Mouse (Mus musculus) naive thymus-derived CD4-positive, alpha-beta T cell, adult 2 months (primary cell): Measurements from ENCODE around the gene Stard7.

Experiments
- DNase-seq: peaks from one replicate; pipeline ENCODE4 v3.0.0-alpha.2; 2011; ENCODE audit warnings: low read depth

Gene Stard7

GRCm38 (mm10) chr2:127275551-127276320 is 5.7 kb downstream of the Stard7 start:
- no peak for DNase-seq

- DNase-seq = no peak
Measured at GRCm38 (mm10) chr2:127278162-127278561, 8.1 kb downstream of the Stard7 start.

DNA sequence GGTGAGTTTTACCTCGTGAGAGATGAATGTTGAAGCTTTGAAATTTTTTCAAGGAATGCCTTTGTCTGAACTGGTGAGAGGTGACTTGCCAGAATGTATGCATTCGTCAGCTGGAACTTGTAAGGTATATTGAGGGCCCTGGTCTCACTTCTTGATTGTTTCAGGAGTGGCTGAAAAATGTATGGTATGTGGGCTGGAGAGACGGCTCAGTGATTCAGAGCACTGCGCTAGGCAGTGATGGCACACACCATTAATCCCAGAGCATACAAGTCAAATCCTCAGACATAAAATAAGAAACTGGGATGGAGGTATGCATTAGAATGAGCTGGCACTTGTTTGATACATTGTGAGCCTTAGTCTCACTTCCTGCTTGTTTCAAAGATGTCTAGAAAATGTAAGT is 22.2 kb downstream of the Stard7 start:
- DNase-seq = no peak

DNA sequence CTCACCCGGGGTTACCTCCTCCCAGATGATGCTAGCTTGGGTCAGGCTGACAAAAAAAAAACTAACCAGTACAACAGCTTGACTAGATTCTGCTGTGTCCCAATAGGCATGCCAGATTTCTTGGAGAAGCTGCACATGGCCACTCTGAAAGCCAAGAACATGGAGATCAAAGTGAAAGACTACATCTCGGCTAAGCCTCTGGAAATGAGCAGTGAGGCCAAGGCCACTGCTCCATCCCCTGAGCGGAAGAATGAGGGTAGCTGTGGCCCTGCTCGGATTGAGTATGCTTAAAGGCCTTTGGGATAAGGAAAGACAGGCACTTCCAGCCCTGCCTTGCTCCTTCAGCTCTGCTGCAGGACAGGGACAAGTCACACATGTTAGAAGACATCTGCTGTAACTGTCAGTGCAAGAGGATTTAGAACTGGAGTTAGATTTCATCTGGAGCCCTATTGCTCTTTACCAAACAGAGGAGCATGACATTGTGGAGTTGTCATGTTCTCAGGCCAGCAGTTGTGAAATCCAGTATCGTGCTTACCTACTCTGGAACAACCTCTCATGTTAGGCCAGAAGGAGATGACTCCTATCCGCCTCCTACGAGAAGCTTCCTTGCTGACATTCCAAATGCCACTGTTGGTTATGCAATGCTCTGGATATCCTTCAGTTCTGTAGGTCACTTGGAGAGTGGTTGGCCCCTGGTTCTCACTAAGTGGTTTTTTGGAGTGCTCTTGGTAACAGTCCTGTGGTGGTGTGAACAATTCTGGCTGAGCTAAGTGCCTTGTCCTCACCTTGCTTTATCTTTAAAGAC is 27.2 kb downstream of the Stard7 start:
- no peak for DNase-seq

DNA sequence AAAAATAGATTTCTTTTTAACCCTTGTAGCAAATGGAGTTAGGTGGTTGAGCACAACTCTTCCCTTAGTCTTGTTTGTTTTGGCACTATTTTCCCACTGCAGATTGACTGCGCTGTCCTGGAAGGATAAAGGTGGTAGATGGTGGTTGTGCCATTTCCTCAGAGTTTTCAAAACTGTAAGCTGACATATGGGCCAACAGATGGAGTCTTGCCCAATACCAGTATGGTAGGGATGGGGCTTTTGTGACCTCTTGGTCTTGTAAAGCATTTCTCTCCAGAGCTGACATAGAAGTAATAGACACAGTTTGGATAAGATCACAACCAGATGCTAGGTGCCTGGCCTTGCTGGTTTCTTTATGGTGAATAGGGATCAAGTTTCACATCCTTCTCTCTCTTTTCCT is 28.0 kb downstream of the Stard7 start:
- DNase-seq = no peak

DNA sequence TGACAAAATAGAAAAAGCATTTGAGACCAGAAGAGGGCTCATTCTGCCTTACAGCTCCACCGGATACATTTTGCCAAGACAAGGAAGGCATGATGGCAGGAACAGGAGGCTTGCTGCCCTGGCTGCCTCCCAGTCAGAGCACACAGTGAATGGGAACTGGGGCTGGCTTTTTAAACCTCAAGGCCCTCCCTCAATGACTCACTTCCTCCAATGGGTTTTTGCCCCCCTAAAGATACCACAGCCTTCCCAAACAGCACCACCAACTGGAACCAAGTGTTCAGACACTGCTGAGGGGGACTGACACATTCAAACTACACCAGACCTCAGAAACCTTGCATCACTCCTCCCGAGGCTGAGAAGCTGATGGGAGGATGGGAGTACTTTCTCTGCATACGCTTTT is 30.7 kb downstream of the Stard7 start:
- DNase-seq = peak; percentile 29

DNA sequence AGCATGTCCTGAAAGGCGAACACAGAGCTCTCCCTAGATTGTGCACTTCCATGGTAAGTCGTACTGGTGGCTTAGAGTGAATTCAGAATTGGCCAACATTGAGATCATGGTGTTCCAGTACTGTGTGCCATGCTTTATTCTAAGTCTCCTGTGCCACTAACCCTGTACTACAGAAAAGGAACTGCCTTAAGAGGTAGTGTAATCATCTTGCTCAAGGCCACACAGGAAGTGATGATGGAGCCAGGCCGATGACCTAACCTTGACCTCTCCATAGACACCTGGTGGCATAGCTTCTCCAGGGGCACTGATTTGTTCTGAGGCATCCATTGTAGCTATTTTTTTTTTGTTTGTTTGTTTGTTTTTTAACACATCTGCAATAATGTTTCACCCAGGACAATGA is 31.9 kb downstream of the Stard7 start:
- peak; percentile 12 for DNase-seq

DNA sequence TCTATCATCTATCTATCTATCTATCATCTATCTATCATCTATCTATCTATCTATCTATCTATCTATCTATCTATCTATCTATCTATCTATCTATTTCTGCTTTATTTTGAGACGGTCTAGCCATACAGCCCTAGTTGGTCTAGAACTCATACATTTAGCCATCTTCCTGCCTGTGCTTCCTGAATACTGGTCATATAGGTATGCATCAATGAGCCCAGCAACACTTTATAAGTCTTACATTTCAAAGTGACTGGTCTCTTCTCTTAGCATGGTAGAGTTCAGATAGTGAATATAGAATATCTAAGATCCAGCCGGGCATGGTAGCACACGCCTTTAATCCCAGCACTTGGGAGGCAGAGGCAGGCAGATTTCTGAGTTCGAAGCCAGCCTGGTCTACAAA is 34.2 kb downstream of the Stard7 start:
- DNase-seq = peak; percentile 12

DNA sequence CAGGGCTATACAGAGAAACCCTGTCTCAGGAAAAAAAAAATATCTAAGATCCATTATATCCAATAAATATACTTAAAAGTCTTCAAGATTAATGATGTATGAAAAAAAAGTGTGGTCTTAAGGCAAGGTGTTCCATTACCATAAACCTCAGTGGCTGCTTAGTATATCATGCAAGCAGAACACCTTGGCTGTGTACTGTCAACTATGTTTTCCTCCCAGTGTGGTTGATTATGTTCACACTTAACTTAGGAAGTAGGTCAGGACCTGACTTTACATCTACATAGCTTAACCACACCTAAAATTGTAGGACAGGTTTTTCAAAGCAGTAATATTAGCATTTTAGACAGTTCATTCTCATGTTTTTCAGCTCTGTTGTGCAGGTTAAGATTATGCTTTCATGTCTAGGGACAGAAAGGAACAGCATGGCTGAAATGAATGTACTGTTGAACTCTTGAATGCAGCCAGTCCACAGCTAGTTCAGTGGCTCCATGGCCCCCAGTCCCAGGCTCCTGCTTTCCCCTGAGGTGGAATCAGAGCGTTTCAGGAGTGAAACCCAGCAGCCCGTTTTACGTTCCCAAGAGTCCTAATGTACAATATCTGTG is 34.7 kb downstream of the Stard7 start:
- peak; percentile 17 for DNase-seq

GRCm38 (mm10) chr2:127306123-127306522 is 36.1 kb downstream of the Stard7 start:
- DNase-seq = peak; percentile 71

DNA sequence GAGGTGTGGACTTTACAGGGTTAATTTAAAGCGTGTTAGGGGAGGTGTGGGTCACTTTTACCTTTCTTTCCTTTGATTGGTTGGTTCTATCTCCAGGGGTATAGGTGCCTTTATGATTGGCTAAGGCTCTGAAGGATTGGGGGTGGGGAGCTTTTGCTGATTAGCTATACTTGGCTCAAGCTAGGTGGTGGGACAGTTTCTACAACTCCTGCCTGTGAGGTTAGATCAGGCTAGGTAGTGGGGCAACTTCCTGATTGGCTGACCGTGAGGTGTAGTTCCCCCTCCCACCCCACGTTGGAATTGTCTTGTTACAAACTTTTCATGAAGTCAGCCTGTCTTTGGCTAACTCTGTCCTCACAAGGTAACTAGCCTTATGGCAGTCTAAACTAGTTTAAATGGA is 37.2 kb downstream of the Stard7 start:
- peak; percentile 22 for DNase-seq

DNA sequence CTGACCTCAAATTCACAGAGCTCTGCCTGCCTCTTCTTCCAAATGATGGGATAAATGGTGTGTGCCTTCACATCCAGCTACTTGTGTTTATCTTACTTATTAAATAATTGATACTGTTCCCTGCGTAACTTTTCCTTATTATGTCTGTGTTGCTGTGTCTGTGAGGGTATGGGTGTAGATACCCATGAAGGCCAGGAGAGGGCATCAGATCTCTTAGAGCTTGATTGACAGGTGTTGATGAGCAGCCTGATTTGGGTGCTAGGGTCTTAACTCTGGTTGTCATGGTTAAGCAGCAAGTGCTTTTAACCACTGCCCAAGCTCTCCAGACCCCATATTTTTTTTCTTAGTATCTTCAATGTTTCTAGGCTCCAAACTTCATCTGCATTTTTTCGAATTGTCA is 38.6 kb downstream of the Stard7 start:
- peak; percentile 79 for DNase-seq

DNA sequence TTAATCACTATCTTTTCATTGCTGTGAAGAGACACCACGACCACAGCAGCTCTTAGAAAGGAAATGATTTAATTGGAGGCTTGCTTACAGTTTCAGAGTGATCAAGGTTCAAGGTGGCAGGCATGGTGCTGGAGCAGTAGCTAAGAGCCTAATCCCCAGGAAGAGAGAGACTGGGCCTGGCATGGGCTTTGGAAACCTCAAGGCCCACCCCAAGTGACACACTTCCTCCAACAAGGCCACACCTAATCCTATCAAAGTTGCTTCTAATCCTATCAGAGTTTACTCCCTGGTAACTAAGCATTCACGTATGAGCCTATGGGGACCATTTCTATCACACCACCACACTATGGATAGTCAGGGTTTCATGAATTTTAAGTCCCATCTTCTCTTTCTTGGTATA is 40.2 kb downstream of the Stard7 start:
- DNase-seq = peak; percentile 52

DNA sequence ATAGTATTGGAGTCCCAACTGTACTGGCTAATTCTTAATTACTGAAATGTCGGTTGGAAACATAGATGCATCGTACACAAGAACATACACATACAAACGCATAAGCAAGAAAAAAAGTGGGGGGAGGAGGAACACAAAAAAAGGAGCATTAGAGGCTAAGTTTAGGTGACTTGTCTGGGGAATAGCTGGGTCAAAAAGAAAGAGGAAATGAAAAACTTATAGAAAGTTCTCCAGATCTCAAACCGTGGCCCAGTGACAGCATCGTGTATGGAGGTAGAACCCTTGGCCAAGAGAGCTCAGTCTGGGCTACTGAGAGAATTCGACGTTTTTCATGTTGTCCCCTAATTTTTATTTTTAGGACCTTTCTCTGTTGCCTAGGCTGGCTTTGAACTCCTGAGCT is 40.7 kb downstream of the Stard7 start:
- DNase-seq = no peak

DNA sequence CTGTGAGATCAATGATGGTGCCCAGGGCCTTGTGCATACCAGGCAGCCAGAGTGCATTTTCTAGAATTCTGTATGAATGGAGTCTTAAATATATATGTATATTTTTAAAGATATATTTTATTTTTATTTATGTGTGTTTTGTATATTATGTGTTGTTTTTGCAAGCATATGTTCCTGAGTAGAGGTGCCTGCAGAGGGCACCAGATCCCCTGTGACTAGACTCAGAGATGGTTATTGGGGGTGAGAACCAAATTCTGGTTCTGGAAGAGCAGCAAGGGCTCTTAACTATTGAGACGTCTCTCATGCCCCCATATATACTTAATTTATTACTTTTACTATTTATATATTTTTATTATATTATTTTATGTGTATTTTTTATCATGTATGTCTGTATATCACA is 41.2 kb downstream of the Stard7 start:
- peak; percentile 45 for DNase-seq

DNA sequence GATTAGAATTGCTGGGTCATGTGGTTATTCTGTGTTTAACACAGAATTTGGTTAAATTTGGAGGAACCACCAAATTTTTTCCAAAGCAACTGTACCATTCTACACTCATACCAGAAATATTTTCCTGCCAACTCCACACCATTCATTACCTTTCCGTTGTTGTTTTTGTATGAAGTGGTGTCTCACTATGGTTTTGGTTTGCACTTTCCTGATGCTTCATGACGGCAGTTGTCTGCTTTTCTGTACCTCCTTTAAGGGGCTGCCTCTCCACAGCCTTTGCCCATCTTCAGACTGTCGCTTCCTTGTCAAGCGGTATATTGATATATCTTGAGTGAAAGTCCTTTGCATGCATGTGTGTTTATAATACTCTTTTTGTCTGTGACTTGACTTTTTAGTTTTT is 42.8 kb downstream of the Stard7 start:
- DNase-seq = peak; percentile 63

DNA sequence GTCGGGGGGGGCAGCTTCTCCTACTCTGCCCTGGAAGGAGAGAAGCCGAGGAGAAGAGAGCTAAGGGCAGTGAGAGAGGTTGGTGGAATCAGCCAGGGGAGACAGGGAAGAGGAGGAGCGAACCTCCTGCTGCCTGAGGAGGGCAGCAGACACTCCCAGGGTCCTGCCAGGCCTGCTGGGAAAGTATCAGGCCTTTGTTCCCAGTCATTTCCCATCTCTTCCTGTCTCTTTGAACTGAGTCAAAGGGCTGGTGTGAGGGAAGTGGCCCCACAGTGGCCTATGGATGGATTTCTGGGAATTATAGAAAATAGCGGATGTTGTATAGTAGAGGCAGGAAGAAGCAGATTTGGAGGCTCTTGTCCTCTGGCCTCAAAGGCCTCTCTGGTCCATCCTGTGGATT is 43.9 kb downstream of the Stard7 start:
- DNase-seq = no peak

- peak; percentile 93 for DNase-seq
Measured at GRCm38 (mm10) chr2:127314467-127315154, 44.6 kb downstream of the Stard7 start.

DNA sequence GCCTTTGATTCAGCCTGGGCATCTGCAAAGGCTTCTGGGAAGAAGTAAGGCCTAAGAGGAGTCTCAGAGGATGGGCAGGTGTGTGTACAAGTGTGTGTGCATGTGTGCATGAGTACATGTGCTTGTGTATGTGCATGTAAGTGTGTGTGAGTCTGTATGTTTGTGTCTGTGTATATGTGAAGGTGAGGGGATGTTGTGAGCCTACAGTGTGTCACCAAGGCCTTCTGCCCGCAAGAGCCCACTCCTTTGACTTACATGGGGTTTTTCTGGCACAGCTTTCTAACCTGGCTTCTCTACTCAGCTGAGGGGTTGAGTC is 45.1 kb downstream of the Stard7 start:
- DNase-seq = peak; percentile 66

GRCm38 (mm10) chr2:127316431-127316830 is 46.4 kb downstream of the Stard7 start:
- DNase-seq = peak; percentile 35

GRCm38 (mm10) chr2:127318136-127318535 is 48.1 kb downstream of the Stard7 start:
- peak; percentile 84 for DNase-seq

- peak; percentile 76 for DNase-seq
Measured at GRCm38 (mm10) chr2:127319071-127319470, 49.1 kb downstream of the Stard7 start.
